Mouse (Mus musculus) left cerebral cortex, adult 11 months (tissue): ENCODE measurements around the gene Hdac11.

Source experiments
- DNase-seq: peaks from one replicate; pipeline ENCODE4 v3.0.0; 2022; ENCODE audit warnings: low spot score

The Hdac11 gene

DNA sequence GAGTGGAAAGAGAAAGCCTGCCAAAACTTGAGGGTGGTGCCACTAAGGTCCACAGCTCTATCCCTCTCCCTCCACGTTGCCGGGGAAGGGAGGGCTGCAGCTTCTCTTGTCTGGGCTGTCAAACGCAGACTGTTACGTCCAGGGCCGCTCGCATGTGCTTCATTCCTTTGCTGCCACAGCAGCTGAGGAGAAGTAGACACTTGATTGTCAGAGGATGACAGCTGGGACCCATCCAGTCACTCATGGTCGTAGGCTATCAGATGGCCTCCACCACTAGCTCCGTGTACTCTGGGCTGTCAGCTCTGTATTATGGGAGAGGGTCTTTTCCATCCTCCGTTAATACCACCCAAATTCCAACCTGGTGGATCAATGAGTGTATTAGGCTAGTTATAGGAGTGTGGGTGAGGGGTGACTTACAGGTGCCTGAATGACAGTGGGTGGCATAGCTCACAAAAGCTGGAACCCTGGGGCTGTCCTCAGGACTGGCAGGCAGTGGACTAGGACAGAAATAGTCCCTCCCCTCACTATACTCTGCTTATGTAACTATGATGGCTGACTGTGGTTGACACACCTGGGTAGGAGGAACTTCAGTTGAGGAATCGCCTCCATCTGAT is 19.0 kb upstream of the Hdac11 start:
- DNase-seq = no peak

GRCm38 (mm10) chr6:91139846-91140245 is 16.6 kb upstream of the Hdac11 start:
- DNase-seq = no peak

DNA sequence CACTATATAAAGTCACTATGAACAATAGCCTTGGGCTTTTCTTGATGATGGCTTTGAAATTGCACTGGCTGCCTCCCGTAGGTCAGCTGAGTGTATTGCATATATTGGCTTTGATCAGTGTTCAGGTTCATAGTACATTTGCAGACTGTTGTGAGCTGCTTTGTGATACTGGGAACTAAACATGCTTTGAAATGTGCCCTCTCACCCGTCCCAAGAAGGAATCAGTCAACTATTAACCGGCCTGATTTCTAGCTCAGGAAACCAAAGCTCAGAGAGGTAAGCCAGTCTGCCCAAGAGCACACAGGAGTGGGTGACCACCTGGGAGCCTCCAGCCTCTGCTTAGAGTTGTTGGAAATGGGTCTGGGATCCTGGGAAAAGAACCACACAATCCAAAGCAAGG is 11.4 kb upstream of the Hdac11 start:
- DNase-seq = no peak

GRCm38 (mm10) chr6:91145572-91145971 is 10.9 kb upstream of the Hdac11 start:
- DNase-seq = no peak

DNA sequence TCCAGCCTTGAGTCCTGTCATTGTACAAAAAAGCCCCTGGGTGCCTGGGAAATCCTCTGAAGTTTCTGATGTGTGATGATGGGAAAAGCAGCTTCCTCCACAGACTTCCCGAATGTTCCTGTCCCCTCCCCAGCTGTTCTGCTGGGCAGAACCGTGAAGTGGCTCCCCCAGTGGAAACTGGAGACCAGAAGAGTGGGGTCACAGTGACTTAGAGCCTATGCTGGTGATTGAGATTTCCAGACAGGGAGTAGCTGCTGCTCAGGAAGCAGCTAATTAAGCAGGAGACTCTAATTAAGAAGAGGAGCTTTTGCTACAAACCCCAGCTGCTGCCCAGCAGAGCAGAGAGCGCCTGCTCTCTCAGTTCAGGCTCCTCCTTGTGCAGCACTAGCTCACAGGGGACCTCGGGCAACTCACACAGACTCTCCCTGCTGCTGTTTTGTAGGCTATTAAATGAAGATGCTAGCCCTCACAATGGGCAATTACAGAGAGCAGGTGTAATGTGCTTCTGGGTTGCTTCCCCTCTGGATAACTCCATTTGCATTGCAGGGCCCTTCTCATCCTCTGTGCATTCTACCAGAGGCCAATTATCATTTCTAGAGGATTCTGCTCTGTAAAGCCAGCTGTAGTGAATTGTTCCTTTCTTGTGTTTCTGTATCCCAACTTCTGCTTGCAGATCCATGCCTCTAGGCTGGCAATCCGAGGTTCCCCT is 9.9 kb upstream of the Hdac11 start:
- DNase-seq = no peak

GRCm38 (mm10) chr6:91147152-91147770 is 9.2 kb upstream of the Hdac11 start:
- no peak for DNase-seq

DNA sequence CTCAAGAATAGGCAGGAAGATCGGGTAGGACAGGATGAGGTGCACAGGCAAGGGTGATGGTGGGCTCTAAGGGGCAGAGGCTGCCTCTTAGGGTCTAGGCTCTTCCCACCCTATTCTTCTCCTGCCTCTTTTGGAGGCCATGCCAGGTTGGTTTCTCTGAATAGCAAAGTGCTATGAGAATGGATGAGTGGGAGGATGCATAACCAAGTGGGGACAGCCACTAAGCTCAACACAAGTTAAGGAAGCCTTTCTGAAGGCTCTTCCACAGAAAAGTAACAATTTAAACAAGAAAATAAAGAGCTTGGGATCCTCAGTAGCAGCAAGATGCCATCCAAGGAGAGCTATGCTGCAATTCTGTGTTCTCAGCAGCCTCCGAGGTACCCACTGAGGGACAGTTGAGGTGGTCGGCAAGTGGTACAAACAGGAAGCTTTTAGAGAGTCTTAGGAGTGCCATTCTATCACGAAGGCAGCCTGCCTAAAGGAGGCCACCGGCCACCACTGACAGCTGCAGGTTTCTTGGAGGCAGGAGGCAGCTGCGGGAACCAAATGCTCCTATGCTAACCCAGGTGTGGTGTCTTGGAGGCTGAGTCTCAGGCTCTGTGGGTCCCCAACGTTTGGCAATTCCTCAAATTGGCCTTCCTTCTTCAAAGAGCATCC is 3.4 kb upstream of the Hdac11 start:
- no peak for DNase-seq

DNA sequence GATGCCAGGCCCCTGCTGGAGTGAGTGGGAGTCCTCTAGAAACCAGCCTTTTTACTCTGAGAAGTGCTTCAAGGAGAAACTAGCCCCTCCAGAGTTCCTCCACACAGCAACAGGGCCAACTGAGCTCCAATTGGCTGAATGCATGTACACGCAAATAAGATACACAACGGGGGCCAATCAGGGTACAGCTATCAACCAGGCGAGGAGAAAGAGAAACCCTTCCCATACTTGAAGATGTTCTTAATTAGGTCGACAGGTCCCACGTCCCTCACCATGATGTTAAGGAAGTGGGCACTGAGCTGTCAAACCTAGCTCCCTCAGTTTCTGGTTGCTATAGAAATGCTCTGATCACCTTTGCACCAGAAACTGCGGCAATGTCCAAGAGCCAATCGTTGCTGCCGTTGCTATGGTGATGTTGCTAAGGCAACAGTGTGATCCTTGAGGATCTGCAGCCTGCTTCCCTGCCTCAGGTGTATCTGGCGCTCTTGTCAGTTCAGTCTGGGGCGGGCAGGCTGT is 2.9 kb upstream of the Hdac11 start:
- peak; percentile 74 for DNase-seq

GRCm38 (mm10) chr6:91154685-91155084 is 1.8 kb upstream of the Hdac11 start:
- DNase-seq = no peak

GRCm38 (mm10) chr6:91155286-91155685 is 1.2 kb upstream of the Hdac11 start:
- no peak for DNase-seq

- DNase-seq = no peak
These were observed 403 bp upstream of the Hdac11 start for GRCm38 (mm10) chr6:91156062-91156461.

GRCm38 (mm10) chr6:91157237-91157570 is 739 bp downstream of the Hdac11 start:
- no peak for DNase-seq

- no peak for DNase-seq
These were observed 2.6 kb downstream of the Hdac11 start for GRCm38 (mm10) chr6:91159047-91159446.

DNA sequence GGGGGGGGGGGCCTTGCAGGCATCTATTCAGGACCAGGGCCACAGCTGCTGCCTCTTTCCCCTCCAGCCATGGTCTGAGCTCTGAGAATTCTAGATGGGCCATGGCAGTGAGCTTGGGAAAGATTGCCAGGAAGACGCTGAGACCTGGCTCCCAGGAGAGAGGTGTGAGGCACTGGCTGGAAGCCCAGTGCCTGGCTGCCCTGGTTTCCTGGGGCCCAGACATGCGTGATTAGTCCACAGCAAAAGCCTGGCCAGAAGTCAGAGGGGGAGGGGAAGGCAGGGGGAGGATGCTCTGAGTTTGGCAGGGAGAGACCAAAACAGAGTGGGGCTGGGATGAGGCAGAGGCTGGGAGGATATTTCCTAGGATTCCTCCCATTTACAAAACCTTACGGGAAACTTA is 3.9 kb downstream of the Hdac11 start:
- no peak for DNase-seq

GRCm38 (mm10) chr6:91160976-91161375 is 4.5 kb downstream of the Hdac11 start:
- no peak for DNase-seq

DNA sequence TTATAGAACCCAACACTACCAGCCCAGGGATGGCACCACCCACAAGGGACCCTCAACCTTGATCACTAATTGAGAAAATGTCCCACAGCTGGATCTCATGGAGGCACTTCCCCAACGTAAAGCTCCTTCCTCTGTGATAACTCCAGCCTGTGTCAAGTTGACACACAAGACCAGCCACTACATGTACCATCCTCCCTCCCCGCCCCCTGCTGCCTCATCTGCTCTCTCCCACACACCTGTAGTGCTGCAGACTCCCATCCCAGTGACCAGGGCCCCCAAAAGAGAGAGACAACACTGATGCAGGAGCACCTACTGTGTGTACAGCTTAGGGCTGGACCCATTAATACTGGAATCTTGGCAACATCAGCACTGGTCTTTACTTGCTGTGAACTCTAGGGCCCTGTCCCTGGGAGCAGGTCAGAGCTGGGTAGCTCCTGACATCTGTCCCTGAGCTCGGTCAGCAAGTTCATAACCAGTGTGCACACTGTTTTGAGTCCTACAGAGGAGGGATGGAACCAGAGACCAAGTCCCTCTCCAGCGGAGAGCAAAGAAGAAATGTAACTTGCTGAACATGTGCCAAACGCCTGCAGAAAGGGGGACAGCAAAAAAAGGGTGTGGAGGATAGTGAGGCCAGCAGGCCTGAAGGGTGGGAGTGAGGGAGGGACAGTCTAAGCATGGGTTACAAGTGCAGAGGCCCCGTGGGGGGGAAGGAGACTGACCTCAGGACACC is 5.2 kb downstream of the Hdac11 start:
- DNase-seq = no peak

- no peak for DNase-seq
These were observed 5.8 kb downstream of the Hdac11 start for GRCm38 (mm10) chr6:91162314-91162713.

GRCm38 (mm10) chr6:91163195-91163911 is 6.9 kb downstream of the Hdac11 start:
- DNase-seq = no peak

DNA sequence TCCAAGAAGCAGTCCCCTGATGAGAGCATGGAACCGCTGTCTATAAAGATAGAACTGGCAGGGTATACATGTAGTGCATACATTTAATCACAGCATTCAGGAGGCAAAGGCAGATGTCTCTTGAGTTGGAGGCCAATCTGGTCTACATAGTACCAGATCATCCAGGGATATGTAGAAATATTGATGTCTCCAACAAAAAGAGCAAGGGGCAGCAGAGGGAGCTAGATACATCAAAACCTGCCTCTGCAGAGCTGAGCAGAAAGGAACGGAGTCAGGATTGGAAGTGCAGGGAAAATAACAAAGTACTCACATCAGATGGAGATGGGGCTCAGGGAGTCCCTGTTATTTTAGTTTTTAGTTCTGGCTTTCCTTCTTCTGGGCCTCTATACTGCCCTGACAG is 8.1 kb downstream of the Hdac11 start:
- DNase-seq = no peak

DNA sequence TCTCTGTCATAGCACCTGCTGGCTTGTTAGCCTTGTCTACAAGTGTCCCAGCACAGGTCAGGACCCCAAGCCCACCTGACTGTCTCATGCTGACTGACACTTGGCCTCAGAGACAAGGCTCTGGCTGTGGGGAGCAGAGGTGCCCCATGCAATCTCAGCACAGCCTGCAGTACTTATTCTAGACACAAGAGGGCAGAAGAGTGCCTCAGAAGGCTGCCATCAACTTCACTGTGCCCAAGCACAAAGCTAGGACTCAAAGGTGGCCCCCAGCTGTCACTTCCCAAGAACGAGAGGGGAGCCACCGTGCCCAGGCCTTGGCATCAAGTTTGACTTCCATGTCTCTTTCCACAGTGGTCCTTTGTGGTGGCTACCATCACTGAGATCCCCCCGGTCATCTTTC is 8.7 kb downstream of the Hdac11 start:
- peak; percentile 80 for DNase-seq

- DNase-seq = no peak
These were observed 11.4 kb downstream of the Hdac11 start for GRCm38 (mm10) chr6:91167828-91168227.

DNA sequence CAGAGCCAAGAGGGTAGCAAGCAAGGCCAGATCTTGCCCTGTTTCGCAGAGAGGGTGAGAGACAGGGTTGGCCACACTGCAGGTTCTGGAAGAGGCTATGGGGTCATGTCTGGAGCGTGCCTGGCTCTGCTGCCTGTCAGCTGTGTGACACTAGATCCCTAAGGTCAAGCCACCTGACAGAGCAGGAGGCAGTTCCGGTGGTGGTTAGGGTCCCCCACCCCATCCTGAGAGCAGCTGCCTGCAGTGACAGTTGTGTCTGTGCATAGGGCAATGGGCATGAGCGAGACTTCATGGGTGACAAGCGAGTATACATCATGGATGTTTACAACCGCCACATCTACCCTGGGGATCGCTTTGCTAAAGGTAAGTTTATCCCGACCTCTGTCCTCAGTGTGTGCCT is 12.7 kb downstream of the Hdac11 start:
- DNase-seq = no peak
